Mouse (Mus musculus): ENCODE measurements around the gene Hist1h4j.

Gene Hist1h4j

DNA sequence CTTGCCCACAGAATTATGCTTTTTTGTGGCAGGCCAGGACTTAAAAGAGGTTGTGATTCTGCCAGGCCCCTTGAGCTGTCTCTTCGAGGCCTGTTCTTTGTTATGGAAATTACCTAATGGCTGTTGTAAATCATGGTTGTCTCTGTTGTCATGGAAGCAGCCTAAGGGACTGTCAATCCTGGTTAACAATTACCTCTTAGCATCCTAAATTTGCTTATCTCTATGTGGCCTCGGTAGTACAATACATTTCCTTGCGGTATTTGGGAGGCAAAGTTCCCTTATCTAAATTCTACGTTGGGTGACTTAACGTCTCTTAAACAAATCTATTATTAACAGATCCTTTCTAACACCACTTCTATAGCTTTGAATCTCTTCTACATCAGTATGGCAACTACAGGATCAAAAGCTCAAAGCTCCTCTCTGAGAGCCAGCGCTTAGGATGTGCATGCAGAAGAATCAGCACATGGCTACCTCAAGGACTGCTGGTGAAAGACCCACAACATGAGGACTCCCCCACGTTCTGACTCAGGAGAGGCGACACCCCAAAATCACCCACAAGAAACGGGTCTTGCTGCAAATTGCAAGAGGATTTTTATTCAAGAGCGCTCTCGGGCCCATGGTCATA, 6.8 kb upstream of the Hist1h4j start:
- DNase-seq (ENCODE audit: low spot score), result no peak

DNA sequence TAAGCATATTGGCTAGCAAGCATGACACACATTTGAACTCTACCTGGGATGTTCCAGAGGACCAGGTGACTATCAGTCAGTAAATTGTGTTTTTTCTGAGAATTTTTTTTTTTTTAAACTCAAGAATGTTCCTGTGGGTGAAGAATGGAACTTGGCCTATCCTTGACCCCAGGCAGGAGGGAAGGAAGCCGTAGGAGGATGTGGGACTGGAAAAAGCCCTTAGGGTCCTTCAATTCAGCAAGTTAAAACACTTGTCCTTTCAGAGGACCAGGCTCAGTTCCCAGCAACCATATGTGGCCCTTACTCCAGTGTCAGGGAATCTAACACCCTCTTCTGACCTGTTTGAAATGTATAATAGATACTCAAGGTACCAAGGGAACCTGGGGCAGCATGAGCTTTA, 5.3 kb upstream of the Hist1h4j start:
- DNase-seq (ENCODE audit: low spot score), result no peak

DNA sequence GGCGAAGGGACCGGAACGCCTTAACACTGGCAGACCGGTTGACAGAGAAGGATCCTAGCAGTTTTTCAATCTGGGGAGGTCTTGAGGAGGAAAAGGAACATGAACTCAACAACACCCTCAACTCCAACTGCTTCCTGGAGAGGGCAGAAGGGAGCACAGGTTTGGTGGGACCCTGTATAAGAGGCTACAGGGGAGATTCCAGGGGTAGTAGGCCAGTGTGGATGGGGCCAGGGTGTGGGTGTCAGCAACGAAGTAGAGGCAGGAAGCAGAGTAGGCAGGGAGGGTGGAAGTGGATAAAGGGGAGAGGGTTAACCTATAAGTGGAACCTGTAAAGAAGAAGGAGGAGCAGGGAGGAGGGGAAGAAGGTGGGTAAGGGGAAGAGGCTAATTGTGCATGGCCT, 1.4 kb upstream of the Hist1h4j start:
- no peak for DNase-seq (ENCODE audit: low spot score)

DNA sequence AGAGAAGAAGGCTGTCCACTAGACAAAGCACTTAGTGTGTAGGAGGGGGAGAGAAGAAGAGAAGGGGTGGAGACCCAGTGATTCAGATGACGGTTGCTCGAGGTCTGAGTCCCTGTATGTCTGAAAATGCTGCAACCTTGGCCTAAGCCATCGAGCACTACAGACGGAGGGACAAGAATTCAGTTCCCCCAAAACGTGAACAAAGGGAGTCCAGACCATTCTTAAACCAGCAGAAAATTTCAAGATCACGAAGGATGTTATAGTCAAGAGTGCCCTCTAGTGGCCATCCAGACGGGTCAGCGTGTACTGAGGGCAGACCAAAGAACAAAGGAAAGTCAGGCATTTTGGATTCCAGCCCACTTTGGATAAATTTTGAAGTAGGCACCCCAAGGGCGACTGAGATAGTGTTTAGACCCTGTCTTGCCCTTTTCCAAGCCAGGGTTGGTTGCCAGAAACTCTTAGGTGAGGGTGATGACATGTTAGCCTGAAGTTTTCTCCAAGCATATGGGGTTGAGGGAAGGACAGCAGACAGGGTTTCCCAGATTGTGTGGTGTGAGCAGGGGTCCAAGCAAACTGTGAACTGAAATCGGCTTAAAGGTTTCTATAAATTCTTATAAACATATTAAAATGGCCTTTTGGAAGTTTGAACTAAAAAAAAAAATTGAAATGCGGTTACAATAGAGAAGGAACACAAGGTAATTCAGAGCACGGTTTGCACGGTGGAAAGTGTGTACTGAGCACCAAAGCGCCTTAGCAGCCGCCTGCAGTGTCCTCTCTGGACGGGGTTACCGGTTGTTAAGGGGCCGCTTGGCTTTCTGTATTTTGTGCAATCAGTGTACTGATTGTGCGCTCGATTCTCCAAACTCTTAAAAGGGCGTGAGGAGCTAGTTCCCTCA, 606 bp upstream of the Hist1h4j start:
- DNase-seq (ENCODE audit: low spot score), result peak; percentile 77

DNA sequence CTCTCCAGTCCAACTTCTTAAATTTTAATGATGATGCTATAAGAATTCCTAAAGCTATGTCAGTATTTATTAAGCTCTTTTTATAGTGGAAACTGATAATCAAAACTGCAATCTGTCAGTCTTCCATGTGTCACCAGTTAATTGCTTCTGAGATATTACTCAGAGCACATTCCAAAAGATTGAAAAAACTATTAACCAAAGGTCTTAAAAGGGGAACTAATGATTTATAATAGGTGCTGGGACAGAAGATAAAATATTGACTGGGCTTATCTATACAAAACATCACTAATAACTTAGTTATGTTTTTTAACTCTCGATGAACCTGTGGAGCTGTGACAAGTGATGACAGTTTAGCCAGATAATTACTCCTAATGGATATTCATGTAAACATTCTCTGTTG, 10.1 kb downstream of the Hist1h4j start:
- DNase-seq (ENCODE audit: low spot score), result no peak

DNA sequence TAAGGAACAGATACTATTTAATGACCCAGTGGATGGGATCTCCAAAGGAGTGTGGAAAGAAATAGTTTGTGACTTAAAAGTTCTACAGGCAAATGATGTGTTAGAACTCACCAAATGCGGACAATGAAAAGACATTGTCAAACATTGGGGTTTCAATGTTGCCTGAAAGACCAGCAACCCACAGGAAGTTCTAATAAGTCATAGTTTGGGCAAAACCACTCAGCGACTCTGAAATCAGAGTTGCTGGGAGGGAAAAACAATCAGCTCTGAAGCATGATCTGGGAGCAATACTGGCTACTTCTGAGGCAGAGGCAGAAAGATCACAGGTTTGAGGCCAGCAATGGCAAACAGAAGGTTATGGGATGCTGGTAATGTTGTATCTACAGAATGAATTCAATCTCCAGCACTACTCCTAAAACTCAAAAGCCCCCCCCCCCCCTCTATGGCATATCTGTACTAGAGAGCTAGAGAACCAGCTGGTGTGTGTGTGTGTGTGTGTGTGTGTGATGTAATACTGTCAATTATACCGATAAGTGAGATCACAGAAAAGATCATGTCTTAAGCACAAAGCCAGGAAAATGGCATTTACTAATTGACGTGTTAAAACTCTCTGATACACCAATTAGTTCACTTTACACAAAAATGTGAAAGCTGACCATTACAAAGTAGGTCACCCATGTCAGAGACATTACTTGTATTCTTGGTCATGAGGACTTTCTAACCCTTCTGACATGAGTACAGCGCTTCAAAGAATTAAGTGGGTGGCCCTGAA, 14.7 kb downstream of the Hist1h4j start:
- no peak for DNase-seq (ENCODE audit: low spot score)

DNA sequence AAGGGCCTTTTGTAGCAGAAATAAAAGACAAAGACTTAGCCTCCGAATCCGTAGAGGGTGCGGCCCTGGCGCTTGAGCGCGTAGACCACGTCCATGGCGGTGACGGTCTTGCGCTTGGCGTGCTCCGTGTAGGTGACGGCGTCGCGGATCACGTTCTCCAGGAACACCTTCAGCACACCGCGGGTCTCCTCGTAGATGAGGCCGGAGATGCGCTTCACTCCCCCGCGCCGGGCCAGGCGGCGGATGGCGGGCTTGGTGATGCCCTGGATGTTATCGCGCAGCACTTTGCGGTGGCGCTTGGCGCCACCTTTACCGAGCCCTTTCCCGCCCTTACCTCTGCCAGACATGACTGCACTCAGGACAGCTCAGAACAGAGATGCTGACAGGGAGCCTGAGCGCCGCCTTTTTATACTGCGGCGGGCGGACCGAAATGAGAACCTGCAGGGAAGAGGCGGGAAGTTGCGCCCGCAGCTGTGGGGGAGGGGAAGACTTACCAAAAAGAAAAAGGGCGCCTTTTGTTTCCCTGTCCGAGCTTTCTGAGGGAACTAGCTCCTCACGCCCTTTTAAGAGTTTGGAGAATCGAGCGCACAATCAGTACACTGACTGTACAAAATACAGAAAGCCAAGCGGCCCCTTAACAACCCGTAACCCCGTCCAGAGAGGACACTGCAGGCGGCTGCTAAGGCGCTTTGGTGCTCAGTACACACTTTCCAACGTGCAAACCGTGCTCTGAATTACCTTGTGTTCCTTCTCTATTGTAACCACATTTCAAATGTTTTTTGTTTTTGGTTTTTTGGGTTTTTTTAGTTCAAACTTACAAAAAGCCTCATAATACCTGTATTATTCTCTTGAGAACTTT, 15.5 kb downstream of the Hist1h4j start, which contains the start of gene Hist1h4k:
TSS of gene Hist1h4k (minus strand) at position 347 of the 859 bp plus-strand sequence.
- peak; percentile 93 for DNase-seq (ENCODE audit: low spot score)

DNA sequence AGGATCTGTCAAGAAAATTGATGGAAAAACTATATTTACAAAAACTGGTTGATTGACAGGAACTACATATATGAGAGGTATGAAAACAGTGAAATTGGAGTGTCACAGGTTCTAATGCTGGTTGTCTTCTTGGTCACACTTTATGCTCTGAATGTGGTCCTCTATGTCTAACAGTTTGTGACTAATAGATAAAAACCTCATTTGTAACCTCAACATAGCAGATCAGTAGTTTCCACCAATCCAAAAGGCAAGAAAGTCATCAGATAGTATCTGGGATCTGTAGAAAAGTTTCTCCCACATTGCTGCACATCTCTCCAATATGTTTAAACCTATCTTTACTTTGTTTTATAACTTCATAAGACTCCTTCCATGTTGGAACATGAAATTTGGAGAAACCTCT, 16.6 kb downstream of the Hist1h4j start:
- no peak for DNase-seq (ENCODE audit: low spot score)

DNA sequence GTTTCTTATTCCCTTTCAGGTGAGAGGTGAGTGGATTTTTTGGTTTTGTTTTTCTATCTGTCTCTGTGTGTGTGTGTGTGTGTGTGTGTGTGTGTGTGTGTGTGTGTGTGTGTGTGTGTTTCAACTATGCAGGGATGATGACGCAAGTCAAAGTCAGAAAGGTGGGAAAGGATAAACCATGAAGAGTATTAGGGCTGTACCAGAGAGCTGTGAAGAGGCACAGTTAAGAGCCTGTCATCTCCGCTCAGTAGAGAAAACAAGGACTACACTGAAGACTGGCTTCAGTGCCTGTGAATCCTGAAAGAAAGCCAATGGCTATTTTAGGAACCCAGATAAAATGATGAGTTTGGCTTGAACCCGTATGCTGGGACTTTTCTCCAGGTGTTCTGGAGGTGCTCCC, 17.0 kb downstream of the Hist1h4j start:
- DNase-seq (ENCODE audit: low spot score), result no peak

DNA sequence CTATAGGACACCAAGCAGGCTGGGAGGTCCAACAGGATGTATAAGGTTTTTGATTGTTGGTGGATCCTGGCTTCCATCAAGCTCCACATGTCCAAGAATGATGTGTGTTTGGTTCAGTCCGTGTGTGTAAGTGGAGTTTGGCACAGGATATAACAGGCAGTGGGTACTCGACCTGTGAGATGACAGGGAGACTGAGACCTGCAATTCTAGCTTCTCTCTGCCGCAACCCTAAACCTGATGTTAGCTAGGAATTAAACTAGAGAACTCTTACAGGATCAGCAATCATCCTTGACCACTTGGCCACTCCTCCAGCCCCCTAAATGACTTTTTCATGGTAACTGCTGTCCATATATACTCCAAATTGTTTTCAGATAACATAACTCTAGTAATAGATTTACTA, 17.5 kb downstream of the Hist1h4j start:
- no peak for DNase-seq (ENCODE audit: low spot score)

DNA sequence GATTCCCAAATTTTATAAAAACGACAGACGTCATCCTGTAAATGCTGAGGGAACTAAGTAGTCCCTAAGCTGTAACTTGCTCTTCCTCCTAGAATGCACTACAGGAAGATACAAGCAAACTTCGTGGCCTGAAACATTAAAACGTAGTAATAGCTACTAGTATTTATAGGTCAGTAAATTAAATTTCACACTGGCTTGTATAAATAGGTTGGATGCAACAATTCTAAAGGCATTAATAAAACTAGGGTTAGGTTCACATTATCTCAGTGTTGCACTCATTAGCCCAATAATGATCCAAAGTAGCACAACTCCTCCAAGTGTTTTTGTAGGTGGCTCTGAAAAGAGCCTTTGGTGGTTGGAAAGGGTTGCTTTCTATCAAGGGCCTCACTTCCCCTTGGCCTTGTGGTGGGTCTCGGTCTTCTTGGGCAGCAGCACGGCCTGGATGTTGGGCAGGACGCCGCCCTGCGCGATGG, 18.2 kb downstream of the Hist1h4j start:
- no peak for DNase-seq (ENCODE audit: low spot score)

DNA sequence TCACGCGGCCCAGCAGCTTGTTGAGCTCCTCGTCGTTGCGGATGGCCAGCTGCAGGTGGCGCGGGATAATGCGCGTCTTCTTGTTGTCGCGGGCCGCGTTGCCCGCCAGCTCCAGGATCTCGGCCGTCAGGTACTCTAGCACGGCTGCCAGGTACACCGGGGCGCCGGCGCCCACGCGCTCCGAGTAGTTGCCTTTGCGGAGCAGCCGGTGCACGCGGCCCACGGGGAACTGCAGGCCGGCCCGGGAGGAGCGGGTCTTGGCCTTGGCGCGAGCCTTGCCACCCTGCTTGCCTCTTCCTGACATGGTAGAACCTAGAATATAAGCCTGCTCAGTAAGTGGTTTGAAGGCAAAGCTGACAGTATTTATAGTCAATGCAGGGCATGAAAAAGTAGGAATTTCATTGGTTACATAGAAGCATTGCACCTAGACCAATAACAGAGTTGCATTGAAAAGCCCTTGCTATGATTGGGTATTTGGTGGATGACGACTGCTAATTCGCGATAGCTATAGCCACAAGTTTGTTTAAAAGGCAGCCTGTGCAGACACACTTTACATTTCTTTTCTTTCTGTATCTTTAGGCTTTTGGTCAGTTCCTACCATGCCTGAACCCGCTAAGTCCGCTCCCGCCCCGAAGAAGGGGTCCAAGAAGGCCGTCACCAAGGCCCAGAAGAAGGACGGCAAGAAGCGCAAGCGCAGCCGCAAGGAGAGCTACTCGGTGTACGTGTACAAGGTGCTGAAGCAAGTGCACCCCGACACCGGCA, 18.8 kb downstream of the Hist1h4j start, which contains the start of the genes Hist1h2ak and Hist1h2bn:
TSS of gene Hist1h2ak (minus strand) at position 304 of the 762 bp plus-strand sequence.
TSS of gene Hist1h2bn (plus strand) at position 600 of the 762 bp plus-strand sequence.
- peak; percentile 59 for DNase-seq (ENCODE audit: low spot score)

DNA sequence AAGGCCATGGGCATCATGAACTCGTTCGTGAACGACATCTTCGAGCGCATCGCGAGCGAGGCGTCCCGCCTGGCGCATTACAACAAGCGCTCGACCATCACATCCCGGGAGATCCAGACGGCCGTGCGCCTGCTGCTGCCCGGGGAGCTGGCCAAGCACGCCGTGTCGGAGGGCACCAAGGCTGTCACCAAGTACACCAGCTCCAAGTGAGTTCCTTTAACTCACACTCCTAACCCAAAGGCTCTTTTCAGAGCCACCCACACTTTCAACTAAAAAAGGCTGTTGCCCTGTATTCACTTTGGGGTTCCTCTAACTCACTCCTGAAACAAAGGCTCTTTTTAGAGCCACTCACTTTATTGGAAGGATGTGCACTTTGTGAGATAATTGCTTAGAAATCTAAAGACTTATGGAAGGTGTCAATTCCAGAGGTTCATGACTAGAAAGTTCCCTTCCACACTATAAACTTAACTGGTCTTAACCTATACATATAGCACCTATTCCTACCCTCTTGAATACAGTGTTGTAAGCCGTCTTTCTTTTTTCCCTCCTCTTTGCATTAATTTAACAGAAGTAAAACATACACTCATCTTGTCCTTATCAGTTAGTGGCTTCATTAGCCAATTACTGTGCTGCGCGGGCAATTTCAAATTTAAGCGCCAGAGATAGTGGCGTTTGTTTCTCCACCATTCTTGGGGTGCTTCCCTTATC, 19.6 kb downstream of the Hist1h4j start:
- DNase-seq (ENCODE audit: low spot score), result peak; percentile 19

DNA sequence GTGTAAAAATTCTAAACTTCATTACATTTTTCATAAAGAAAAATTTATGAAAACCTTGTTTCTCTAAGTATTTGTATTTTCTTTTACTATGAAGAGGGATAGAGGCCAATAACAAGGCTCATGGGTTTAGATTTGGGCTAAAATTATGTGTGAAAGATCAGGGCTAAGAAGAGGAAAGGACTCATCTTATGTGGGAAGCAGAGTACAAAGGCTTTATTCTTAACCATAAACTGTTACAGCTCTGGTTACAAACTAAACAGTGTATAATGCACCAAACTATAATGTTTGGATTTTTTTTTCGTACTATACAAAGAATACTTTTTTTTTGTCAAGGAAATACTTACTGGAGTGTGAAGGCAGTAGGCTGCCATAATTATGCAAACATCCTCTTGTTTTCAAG, 20.8 kb downstream of the Hist1h4j start:
- no peak for DNase-seq (ENCODE audit: low spot score)

DNA sequence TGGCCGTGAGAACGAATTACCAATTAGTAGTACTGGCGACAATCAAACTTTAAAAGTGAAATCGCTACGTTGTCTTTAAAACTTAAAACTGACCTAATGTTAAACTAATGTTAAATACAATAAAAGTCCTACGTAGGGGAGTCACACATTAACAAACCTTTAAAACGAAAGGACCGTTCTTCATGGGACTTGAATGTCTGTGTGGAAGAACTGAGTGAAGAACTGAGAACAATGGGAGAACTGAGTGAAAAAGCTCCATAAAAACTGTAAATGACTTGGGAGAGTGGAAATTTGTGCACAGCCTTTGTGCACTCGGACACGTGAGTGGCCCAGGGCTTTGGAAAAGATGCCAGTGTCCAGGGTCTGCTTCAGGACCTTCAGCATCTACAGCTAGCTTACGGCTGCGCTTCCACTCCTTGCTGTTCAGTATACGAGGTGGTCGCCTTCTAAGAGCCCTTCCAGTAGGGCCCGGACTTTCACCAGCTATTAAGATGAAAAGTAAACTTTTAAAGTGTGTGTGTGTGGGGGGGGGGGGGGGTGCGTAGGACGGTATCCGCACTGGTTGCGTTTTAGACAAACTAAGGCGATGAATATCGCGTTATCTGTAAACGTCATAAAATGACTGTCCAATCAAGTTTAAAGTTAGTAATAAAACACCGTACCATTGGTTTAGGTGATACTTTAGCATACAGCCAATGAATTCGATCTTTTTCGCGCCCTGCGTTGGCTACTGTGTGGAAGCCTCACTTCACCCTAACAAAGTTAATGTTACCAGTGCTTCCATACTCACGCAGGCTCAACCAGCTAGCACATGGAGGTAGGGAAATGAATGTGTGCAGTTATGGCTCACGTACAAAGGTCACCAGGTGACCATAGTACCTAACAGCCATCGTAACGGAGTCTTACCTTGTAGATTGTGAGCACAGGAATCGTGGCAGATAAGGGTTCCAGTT, 44.2 kb downstream of the Hist1h4j start:
- peak; percentile 69 for DNase-seq (ENCODE audit: low spot score)

DNA sequence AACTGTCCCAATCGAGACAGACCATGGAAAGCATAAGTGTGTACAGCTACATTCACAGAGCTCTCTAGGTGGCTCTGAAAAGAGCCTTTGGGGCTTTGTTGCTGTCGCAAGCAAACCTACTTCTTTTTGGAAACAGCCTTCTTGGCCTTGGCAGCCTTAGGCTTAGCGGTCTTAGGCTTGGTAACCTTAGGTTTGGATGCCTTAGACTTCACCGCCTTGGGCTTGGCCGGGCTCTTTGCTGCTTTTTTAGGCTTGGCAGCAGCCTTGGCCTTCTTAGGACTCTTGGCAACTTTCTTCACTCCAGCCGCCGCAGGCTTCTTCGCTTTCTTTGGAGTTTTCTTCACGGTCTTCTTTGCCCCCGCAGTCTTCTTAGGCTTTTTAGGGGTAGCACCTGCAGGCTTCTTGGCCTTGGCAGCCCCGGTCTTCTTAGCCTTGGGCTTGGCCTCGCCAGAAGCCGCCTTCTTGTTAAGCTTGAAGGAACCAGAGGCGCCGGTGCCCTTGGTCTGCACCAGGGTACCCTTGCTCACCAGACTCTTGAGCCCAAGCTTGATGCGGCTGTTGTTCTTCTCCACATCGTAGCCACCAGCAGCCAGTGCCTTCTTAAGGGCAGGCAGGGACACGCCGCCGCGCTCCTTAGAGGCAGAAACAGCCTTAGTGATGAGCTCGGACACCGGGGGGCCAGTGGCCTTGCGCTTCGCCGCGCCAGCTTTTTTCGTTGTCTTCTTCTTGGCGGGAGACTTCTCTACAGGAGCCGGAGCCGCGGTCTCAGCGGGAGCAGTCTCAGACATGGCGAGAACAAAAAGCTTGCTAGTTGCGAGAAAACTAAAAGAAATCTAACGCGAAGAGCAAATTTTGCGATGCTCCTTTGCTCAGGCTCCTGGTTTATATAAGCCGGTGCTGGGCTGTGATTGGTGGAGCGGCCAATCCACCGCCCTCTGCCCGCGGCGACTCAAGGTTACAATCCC, 45.2 kb downstream of the Hist1h4j start, which contains the start of gene Hist1h1b:
TSS of gene Hist1h1b (minus strand) at position 859 of the 965 bp plus-strand sequence.
- peak; percentile 73 for DNase-seq (ENCODE audit: low spot score)

DNA sequence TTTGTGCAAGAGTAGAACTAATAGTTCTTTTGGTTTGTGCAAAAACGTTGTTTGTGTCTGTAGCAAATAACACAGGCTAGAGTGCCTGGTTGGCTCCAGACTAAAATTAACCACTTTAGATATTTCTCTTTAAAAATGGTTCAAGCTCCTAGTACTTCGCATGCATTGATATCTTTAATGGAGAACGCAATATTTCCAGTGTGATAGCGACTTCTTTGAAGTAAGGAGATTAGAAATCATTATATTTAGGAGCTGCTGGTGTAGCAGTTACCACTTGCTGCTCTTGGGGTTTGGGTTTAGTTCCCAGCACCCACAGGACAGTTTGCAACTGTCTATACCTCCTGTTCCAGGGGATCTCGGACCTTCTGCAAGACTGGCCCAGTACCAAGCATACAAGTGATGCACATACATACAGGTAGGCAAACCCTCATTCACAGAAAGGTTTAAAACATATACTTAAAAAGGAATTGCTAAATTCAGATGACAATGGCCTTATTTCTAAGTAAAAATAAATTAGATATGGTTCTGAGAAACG, 46.2 kb downstream of the Hist1h4j start:
- no peak for DNase-seq (ENCODE audit: low spot score)
